In the genomic region with DNA sequence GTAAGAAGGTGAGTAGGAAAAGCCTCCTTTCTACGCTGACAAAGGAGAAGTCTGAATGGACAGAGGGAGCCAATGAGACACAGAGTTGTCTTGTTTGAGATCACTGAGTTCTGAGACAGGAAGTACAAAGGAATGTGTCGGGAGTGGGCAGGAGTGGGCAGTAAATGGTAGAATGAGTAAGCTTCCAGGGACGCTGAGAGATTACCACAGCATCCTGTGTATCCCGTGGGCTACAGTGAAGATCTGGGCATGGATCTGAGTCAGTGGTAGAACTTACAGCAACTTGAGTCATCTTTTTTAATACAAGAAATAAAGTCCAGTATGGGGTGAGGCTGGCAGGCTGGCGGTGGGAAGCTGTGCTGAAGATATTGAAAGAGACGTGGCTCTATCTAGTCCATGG, we compare ENCODE assay signal across 16 mouse cellular contexts.
DNase-seq lines count a peak whose midpoint lies in the region; TF ChIP-seq lines count a peak whose summit lies in the region.
"Had no signal": no experiment of that assay in that cellular context is flagged by ENCODE, and none has a peak within 500 bp of the region (broad histone marks: within the 10 kb centered on the region; RNA-seq: fewer than 3 reads in every experiment).

No protein-coding gene starts in this region.

- H3K79me2 ChIP-seq in myocyte (ENCODE audit: control insufficient read depth, insufficient read depth): peaks cover 47% of the 10 kb centered on the region

- intact Hi-C loops in left cerebral cortex, postnatal 4 days (cut with DNase I): no loop called here

- H3K4me2 ChIP-seq in myocyte (ENCODE audit: low read depth): peak overlapping the region; percentile 66
- H3K4me2 ChIP-seq: hindbrain, embryonic 12.5 days; liver, embryonic 12.5 days; lung, embryonic 15.5 days had no signal

- peak overlapping the region; percentile 85 for H3K27ac ChIP-seq in embryonic fibroblast, embryonic 13.5 days (ENCODE audit: insufficient read depth, low read length)
- H3K27ac ChIP-seq: heart, embryonic 10.5 days; hindbrain, embryonic 12.5 days; kidney, postnatal 0 days; liver, embryonic 12.5 days; lung, embryonic 15.5 days had no signal

- DNase-seq in left cerebral cortex, adult 18-20 months (ENCODE audit: low spot score in 2 of 2): peak; percentile 42 to 65
- DNase-seq in left cerebral cortex, postnatal 4 days: no peak
- DNase-seq in MN1 (ENCODE audit: low spot score): peak; percentile 19
- no peak for DNase-seq in thymus, postnatal 10 days (ENCODE audit: low spot score in 2 of 2)
- DNase-seq in ovary, postnatal 36 days (ENCODE audit: low spot score): no peak
- DNase-seq: adrenal gland, postnatal 25 days; cerebellum, adult 2 months; heart, postnatal 10 days; midbrain, embryonic 14.5 days had no signal

- no peak overlapping the region for H3K4me3 ChIP-seq in embryonic fibroblast, embryonic 13.5 days (ENCODE audit: insufficient read depth, low read length)
- H3K4me3 ChIP-seq in myocyte: peak overlapping the region; percentile 56
- H3K4me3 ChIP-seq: heart, embryonic 10.5 days; hindbrain, embryonic 12.5 days; liver, embryonic 12.5 days; lung, embryonic 15.5 days had no signal

- H3K27me3 ChIP-seq in myocyte (ENCODE audit: control insufficient read depth, insufficient read depth, insufficient read length): no peaks in the 10 kb centered on the region
- H3K27me3 ChIP-seq: hindbrain, embryonic 12.5 days; liver, embryonic 12.5 days; lung, embryonic 15.5 days had no signal

- H3K4me1 ChIP-seq in embryonic fibroblast, embryonic 13.5 days (ENCODE audit: control insufficient read depth, insufficient read depth, low read length): peaks cover 10% of the 10 kb centered on the region
- H3K4me1 ChIP-seq: liver, embryonic 12.5 days; lung, embryonic 15.5 days had no signal

- H3ac ChIP-seq in myocyte (ENCODE audit: control insufficient read depth, insufficient read length): peak overlapping the region; percentile 31

- H3K36me3 ChIP-seq in myocyte (ENCODE audit: control insufficient read depth, insufficient read depth): no peaks in the 10 kb centered on the region
- H3K36me3 ChIP-seq: heart, embryonic 10.5 days; hindbrain, embryonic 12.5 days; liver, embryonic 12.5 days; lung, embryonic 15.5 days had no signal

- TF ChIP-seq CTCF in embryonic fibroblast, embryonic 13.5 days (IDR thresholded peaks at IDR 0.05; ENCODE audit: borderline replicate concordance, insufficient read depth, low read length): no peak

- no peak for TF ChIP-seq POLR2A in embryonic fibroblast, embryonic 13.5 days (IDR thresholded peaks at IDR 0.05; ENCODE audit: low read depth, low read length)
- TF ChIP-seq POLR2A in myocyte (IDR thresholded peaks at IDR 0.05; ENCODE audit: insufficient read length, low read depth): peak; percentile 38

TF ChIP-seq in myocyte, 11 proteins besides CTCF, POLR2A, EP300 and RAD21:
- TF ChIP-seq CEBPB (IDR thresholded peaks at IDR 0.05; ENCODE audit: insufficient read depth, poor library complexity, severe bottlenecking) (peak; percentile 90), TCF3 (IDR thresholded peaks at IDR 0.05; ENCODE audit: insufficient read length, low read depth) (no peak), REST (IDR thresholded peaks at IDR 0.05; ENCODE audit: insufficient read depth, insufficient read length) (no peak), POLR2AphosphoS2 (IDR thresholded peaks at IDR 0.05; ENCODE audit: insufficient read length, low read depth) (peak; percentile 54), E2F4 (IDR thresholded peaks at IDR 0.05; ENCODE audit: insufficient read depth) (no peak), MAX (IDR thresholded peaks at IDR 0.05; ENCODE audit: low read depth) (no peak), MYOG (IDR thresholded peaks at IDR 0.05; ENCODE audit: control insufficient read depth in 1 of 3, insufficient read depth in 1 of 3, insufficient read length in 2 of 3, low read depth in 2 of 3) (no peak), SRF (IDR thresholded peaks at IDR 0.05; ENCODE audit: control insufficient read depth, insufficient read length, low read depth) (no peak)

Comparison
In these comparisons a context has a peak if more than half of its experiments do, and no peak if none do; other contexts are left out.
1. DNase-seq: peak in left cerebral cortex, adult 18-20 months (2 of 2) and MN1 (single experiment); none in left cerebral cortex, postnatal 4 days (single experiment), thymus, postnatal 10 days (0 of 2) and ovary, postnatal 36 days (single experiment).